Mouse (Mus musculus): ENCODE results near the gene Azin2. TPM values are rescaled to one million over a fixed set of nuclear protein-coding genes. Genes with fewer than 3 reads are reported as not detected.

Gene Azin2
- total RNA-seq, 2 experiments from 2014 or later, result 0.29 to 0.38 TPM

Other genes with a start within 250 kb of the Azin2 start
- 0.09 and 0.21 TPM in 2 replicates for gene A3galt2, start 207.1 kb downstream of the Azin2 start, total RNA-seq (2015)
- gene A3galt2, start 207.1 kb downstream of the Azin2 start, total RNA-seq (2017), result 0.11 TPM in 1 of 2 replicates, not detected in the other
- gene Zfp362, start 156.4 kb downstream of the Azin2 start, total RNA-seq (2015), result 20.4 and 20.9 TPM in 2 replicates
- gene Zfp362, start 156.4 kb downstream of the Azin2 start, total RNA-seq (2017), result 3.0 and 4.3 TPM in 2 replicates
- 2.0 and 2.1 TPM in 2 replicates for gene Trim62, start 78.9 kb downstream of the Azin2 start, total RNA-seq (2015)
- 0.81 and 0.84 TPM in 2 replicates for gene Trim62, start 78.9 kb downstream of the Azin2 start, total RNA-seq (2017)
- gene Ak2, start 29.5 kb upstream of the Azin2 start, total RNA-seq (2015), result 41.2 and 48.0 TPM in 2 replicates
- gene Ak2, start 29.5 kb upstream of the Azin2 start, total RNA-seq (2017), result 69.0 and 71.2 TPM in 2 replicates
- gene Rnf19b, start 95.8 kb upstream of the Azin2 start, total RNA-seq (2015), result 20.2 and 24.2 TPM in 2 replicates
- 52.8 and 56.8 TPM in 2 replicates for gene Rnf19b, start 95.8 kb upstream of the Azin2 start, total RNA-seq (2017)
- not detected in 2 replicates for gene Tmem54, start 143.1 kb upstream of the Azin2 start, total RNA-seq (2015)
- not detected in 2 replicates for gene Tmem54, start 143.1 kb upstream of the Azin2 start, total RNA-seq (2017)
- gene Hpca, start 159.6 kb upstream of the Azin2 start, total RNA-seq (2015), result not detected in 2 replicates
- not detected in 2 replicates for gene Hpca, start 159.6 kb upstream of the Azin2 start, total RNA-seq (2017)
- 0.07 TPM in 2 replicates for gene Fndc5, start 174.6 kb upstream of the Azin2 start, total RNA-seq (2015)
- gene Fndc5, start 174.6 kb upstream of the Azin2 start, total RNA-seq (2017), result not detected in 2 replicates
- gene S100pbp, start 227.3 kb upstream of the Azin2 start, total RNA-seq (2015), result 28.3 and 37.5 TPM in 2 replicates
- gene S100pbp, start 227.3 kb upstream of the Azin2 start, total RNA-seq (2017), result 14.1 and 22.2 TPM in 2 replicates
- 9.4 and 12.5 TPM in 2 replicates for gene Yars, start 227.3 kb upstream of the Azin2 start, total RNA-seq (2015)
- gene Yars, start 227.3 kb upstream of the Azin2 start, total RNA-seq (2017), result 20.0 and 26.1 TPM in 2 replicates